Mouse (Mus musculus) neural tube, embryonic 14.5 days (tissue): ENCODE measurements around the gene Map4k1. TPM values are rescaled to one million over a fixed set of nuclear protein-coding genes. Genes with fewer than 3 reads are reported as not detected.

Source experiments
- ATAC-seq: fragments of 200-750 bp; cut with Nextera tagmentation; 2 replicates; pipeline ENCODE4 v1.8.0; 2017; ENCODE audit warnings: low read depth, mild to moderate bottlenecking, moderate TSS enrichment, moderate library complexity
- H3K27ac ChIP-seq: fragments of 300-500 bp; sonication (generic); 2 replicates; pipeline ENCODE4 v1.5.1; 2014; ENCODE audit warnings: low read depth, mild to moderate bottlenecking, control low read depth, low read length, moderate library complexity, mixed read lengths
- H3K27me3 ChIP-seq: fragments of 300-500 bp; sonication (generic); 2 replicates; pipeline ENCODE4 v1.6.1; 2014; ENCODE audit warnings: low read length; ENCODE audit not compliant: control insufficient read depth, insufficient read depth
- H3K36me3 ChIP-seq: fragments of 300-500 bp; sonication (generic); 2 replicates; pipeline ENCODE4 v1.6.1; 2014; ENCODE audit warnings: low read length, mixed read lengths; ENCODE audit not compliant: control insufficient read depth, insufficient read depth
- H3K4me1 ChIP-seq: fragments of 300-500 bp; sonication (generic); 2 replicates; pipeline ENCODE4 v1.6.1; 2014; ENCODE audit warnings: low read length; ENCODE audit not compliant: control insufficient read depth, insufficient read depth
- H3K4me2 ChIP-seq: fragments of 300-500 bp; sonication (generic); 2 replicates; pipeline ENCODE4 v1.6.1; 2014; ENCODE audit warnings: mild to moderate bottlenecking, low read depth, low read length, control low read depth
- H3K4me3 ChIP-seq: fragments of 300-500 bp; sonication (generic); 2 replicates; pipeline ENCODE4 v1.5.1; 2014; ENCODE audit warnings: low read depth, low read length, control low read depth, mixed read lengths
- H3K9ac ChIP-seq: fragments of 300-500 bp; sonication (generic); replicated peaks from 2 replicates; pipeline ENCODE4 v1.6.1; 2014; ENCODE audit warnings: low read depth, mild to moderate bottlenecking, control low read depth, low read length, mixed read lengths
- H3K9me3 ChIP-seq: fragments of 300-500 bp; sonication (generic); 2 replicates; pipeline ENCODE4 v1.6.1; 2016; ENCODE audit warnings: low read length; ENCODE audit not compliant: control insufficient read depth
- WGBS: fragments of 180-500 bp; shearing (Covaris S2); extraction: QIAGEN DNeasy Blood & Tissue Kit; methylation state at CpG from one replicate; pipeline ENCODE4 v1.1.7; 2014; 5-methylcytosine and 5-hydroxymethylcytosine counted together
- polyA plus RNA-seq: library from polyadenylated mRNA; unstranded; fragments of >200 nt; fragmentation: Nextera tagmentation; extraction: Ambion mirVana; gene quantifications from 2 replicates; pipeline ENCODE4 v1.2.1, GENCODE M21; 2014

The Map4k1 gene
- polyA plus RNA-seq, 1 experiment from 2014 or later: 7.8 TPM

DNA sequence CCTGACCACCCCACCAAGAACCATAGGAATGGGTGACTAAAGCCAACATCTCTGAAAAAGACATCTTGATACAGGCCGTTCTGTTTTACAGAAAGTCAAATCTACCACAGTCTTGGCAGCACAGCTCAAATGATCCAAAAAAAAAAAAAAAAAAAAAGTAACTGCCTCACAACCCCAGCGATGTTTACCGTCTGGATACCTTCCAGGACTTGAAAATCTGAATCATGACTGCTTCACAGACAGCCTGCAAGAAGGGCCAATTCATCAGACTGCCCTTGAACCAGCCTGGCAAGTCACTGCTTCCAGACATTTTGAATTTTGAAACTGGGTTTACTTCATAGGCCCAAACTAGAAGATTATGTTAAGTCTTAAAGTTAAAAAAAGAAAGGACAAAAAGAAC lies 29.1 kb upstream of the Map4k1 start:
- H3K27me3 ChIP-seq: no peaks in the 10 kb centered on the region
- H3K9me3 ChIP-seq: no peaks in the 10 kb centered on the region
- H3K4me3 ChIP-seq: no peak overlapping the region
- H3K27ac ChIP-seq: no peak overlapping the region
- no peaks in the 10 kb centered on the region for H3K36me3 ChIP-seq
- ATAC-seq: no peak
- H3K4me1 ChIP-seq: peaks cover 8% of the 10 kb centered on the region
- no peak overlapping the region for H3K9ac ChIP-seq
- H3K4me2 ChIP-seq: no peak overlapping the region
- WGBS: 27% methylated on average over 3 of the region's 3 CpGs

DNA sequence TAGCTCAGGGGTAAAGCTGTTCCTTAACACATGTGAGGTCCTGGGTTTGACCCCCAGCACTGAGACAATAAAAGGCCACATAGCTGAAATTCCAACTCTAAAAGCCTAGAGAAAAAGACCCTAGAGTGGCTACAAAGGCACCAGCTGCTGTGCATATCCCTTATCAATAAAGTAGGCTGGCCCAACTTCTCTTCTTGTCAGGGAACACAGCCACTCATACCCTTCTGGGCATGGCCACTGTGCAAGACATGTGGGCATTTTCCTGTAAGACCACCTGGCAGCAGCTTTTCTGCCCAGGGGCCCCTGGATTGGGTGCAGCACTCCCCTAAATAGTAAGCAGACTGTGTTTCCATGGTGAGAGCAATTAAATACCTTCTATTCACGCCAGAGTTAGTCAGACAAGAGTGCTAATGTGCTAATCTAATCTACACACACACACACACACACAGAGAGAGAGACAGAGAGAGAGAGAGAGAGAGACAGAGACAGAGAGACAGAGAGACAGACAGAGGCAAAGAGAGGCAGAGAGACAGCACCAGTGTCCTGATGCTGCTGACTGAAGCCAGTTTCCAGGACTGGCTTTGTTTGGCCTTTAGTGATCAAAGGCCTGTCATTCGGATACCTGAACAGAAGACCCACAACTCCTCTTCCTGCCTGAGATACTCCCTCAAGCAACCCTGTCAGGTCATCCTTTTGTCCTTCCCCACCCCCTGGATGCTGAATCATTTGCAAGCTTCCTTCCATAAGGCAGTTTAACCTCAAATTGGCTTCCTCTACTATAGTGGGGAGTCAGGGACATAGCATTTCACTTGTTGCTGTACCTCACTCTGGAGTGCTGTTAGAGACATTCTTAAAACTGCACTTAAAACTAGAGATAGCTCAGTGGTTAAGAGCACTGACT lies 28.1 kb upstream of the Map4k1 start:
- Histone ChIP-seq H3K9me3 (no peaks in the 10 kb centered on the region), H3K27me3 (no peaks in the 10 kb centered on the region), H3K27ac (peak overlapping the region; percentile 2; the same call in 1 of the 2 replicates), H3K4me2 (no peak overlapping the region), H3K4me1 (peaks cover 10% of the 10 kb centered on the region), H3K36me3 (no peaks in the 10 kb centered on the region), H3K9ac (no peak overlapping the region), H3K4me3 (no peak overlapping the region)
- ATAC-seq: peak; percentile 55; the same call in 1 of the 2 replicates
- 7% methylated on average over 2 of the region's 2 CpGs for WGBS

DNA sequence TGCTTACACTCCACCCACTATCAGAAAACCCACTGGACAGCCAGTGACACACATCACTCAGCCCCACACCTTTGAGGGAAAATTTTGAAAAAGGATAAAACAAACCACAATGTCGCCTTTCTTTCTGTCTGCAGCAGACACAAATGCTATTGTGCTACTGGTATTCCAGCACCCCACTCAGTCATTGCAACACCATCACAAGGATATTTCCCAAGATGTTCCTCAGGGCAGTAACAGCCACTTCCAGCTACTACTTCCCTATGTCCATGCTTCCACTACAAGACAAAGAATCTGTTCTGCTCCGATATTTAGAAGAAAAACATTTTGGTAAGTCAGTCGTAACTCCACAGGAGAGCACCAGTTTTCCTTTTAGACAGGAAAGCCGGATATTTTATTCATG lies 27.1 kb upstream of the Map4k1 start:
- Histone ChIP-seq H3K36me3 (no peaks in the 10 kb centered on the region), H3K27ac (no peak overlapping the region), H3K9ac (no peak overlapping the region), H3K9me3 (no peaks in the 10 kb centered on the region), H3K27me3 (no peaks in the 10 kb centered on the region), H3K4me3 (no peak overlapping the region), H3K4me2 (no peak overlapping the region), H3K4me1 (peaks cover 21% of the 10 kb centered on the region)
- no peak for ATAC-seq
- WGBS: 68% methylated on average over 4 of the region's 4 CpGs

DNA sequence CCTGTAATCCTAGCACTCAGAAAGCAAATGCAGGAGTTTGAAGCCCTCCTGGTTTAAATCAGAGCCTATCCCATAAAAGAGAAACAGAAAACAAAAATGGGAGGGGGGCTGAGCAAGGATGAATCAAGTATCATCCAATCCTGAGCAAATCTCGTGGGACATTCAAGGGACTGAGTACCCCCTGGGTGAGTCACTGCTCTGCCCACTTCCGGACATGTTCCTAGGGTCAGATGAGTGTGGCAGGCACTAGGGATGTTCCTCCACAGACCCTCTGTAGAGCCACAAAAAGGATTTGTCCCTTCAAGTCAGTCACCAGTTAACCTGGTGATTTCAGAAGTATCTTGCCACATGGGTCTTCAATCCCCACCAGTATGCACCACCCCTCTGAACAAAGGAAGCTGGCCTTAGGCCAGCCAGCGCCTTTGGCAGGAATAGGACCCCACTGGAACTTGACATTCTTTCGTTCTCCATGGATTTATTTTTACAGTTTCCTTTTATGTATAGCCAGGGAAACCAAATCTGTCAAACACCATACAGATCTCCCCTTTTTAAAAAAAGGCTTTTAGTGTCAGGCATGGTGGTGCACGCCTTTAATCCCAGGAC lies 26.5 kb upstream of the Map4k1 start:
- no peaks in the 10 kb centered on the region for H3K36me3 ChIP-seq
- H3K4me3 ChIP-seq: no peak overlapping the region
- H3K27ac ChIP-seq: no peak overlapping the region
- ATAC-seq: no peak
- no peaks in the 10 kb centered on the region for H3K27me3 ChIP-seq
- 42% methylated on average over 5 of the region's 5 CpGs for WGBS
- no peak overlapping the region for H3K9ac ChIP-seq
- no peak overlapping the region for H3K4me2 ChIP-seq
- H3K4me1 ChIP-seq: peaks cover 27% of the 10 kb centered on the region
- H3K9me3 ChIP-seq: no peaks in the 10 kb centered on the region

DNA sequence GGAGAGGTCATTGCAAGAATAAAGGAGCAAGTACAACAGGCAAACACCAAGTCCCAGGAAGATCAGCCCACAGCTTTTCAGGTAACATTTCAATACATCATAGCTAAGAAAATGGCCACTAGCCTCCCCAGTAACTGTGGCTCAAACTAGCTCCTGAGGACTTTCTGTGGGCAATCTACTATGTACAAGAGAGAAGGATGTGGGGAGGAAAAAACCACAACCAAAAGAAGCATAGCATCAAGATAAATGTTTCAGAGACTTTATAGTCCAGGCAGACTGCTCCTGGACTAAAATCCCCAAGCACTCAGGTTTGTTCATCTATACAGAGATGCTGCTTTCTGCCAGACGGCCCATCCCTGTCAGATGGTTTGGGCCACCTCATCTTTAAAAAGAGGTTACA lies 25.6 kb upstream of the Map4k1 start:
- Histone ChIP-seq H3K27ac (no peak overlapping the region), H3K9ac (no peak overlapping the region), H3K36me3 (no peaks in the 10 kb centered on the region), H3K27me3 (no peaks in the 10 kb centered on the region), H3K4me2 (no peak overlapping the region), H3K9me3 (no peaks in the 10 kb centered on the region), H3K4me3 (no peak overlapping the region), H3K4me1 (peaks cover 36% of the 10 kb centered on the region)
- no peak for ATAC-seq
- WGBS: 94% methylated on average over 1 of the region's 1 CpGs

DNA sequence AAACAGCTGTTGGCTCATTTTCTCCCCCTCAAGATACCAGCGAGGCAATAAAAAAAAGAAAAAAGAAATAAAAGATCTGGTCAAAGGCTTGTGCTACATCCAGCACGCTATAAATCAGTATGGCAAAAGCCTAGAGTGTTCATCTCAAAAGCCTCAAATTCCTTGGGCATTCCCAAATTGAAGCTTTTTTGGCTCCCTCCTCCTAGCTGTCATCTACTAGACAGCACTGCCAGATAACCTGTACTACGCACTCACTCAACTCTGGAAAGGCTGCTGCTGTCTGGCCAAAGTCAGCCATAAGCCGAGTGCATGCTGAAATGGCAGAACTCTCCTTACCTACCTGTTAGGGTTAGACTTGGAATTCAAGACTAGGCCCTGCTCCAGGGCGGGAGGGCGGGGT lies 24.6 kb upstream of the Map4k1 start:
- Histone ChIP-seq H3K4me3 (no peak overlapping the region), H3K9me3 (no peaks in the 10 kb centered on the region), H3K4me1 (peaks cover 36% of the 10 kb centered on the region), H3K9ac (no peak overlapping the region), H3K27ac (no peak overlapping the region), H3K27me3 (no peaks in the 10 kb centered on the region), H3K4me2 (no peak overlapping the region), H3K36me3 (no peaks in the 10 kb centered on the region)
- 77% methylated on average over 6 of the region's 6 CpGs for WGBS
- ATAC-seq: no peak

DNA sequence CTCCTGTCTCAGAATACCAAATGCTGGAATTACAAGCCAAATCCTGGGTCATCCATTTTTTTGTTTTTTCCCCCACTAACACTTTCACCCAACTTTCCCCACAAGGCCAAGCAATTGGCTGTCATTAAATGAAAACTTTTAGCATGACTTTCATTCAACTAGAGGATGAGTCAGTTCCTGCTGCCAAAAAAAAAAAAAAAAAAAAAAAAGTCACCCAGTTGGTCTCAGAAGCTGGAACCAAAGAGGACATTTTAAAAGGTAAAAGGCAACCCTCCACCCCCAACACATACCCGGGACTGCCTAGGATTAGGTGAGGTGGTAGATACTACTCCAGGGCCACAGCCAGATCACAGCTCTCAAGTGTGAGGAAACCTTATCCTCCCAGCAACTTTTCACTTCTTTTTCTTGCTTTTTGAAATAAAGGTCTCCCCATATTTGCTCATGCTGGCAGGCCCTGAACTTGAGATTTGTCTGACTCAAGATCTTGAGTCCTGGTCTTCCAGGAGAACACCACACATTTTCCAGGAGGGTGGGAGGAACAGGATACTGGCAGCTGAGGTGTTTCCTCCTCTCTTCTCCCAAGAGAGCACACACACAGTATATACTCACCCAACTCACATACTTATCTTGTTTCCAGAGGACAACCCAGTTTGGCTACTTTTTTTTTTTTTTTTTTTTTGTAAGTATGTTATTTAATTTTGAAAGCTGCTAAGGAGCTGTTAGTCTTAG lies 23.7 kb upstream of the Map4k1 start:
- H3K4me2 ChIP-seq: no peak overlapping the region

DNA sequence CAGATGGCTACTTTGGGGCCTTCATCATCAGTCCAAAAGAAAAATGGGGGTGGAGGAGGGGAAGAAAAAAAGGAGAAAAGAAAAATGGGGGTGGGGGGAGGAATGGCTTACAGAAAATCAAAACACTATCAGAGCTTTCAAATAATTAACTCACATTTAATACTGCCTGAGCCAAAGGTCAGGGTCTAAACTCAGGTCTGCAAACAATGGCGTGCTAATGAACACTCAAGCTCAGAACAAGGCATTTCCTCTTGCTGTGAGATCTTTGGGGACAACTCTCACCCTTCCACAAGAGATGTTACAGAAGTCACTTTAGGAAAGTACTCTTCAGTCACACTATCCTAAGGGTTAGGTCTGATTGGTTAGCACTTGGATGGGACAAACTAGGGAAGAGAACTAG lies 23.1 kb upstream of the Map4k1 start:
- Histone ChIP-seq H3K4me3 (no peak overlapping the region), H3K27me3 (no peaks in the 10 kb centered on the region), H3K27ac (no peak overlapping the region), H3K36me3 (no peaks in the 10 kb centered on the region), H3K9me3 (no peaks in the 10 kb centered on the region), H3K4me2 (no peak overlapping the region), H3K9ac (no peak overlapping the region), H3K4me1 (peaks cover 32% of the 10 kb centered on the region)
- 76% methylated on average over 1 of the region's 1 CpGs for WGBS
- no peak for ATAC-seq

More for the DNA sequence above, 23.7 kb upstream of the Map4k1 start:
- H3K27me3 ChIP-seq: no peaks in the 10 kb centered on the region
- H3K4me1 ChIP-seq: peaks cover 36% of the 10 kb centered on the region
- H3K27ac ChIP-seq: no peak overlapping the region
- ATAC-seq: no peak
- no peak overlapping the region for H3K4me3 ChIP-seq
- no peak overlapping the region for H3K9ac ChIP-seq
- no peaks in the 10 kb centered on the region for H3K9me3 ChIP-seq
- 84% methylated on average over 1 of the region's 1 CpGs for WGBS
- no peaks in the 10 kb centered on the region for H3K36me3 ChIP-seq
